In the genomic region with DNA sequence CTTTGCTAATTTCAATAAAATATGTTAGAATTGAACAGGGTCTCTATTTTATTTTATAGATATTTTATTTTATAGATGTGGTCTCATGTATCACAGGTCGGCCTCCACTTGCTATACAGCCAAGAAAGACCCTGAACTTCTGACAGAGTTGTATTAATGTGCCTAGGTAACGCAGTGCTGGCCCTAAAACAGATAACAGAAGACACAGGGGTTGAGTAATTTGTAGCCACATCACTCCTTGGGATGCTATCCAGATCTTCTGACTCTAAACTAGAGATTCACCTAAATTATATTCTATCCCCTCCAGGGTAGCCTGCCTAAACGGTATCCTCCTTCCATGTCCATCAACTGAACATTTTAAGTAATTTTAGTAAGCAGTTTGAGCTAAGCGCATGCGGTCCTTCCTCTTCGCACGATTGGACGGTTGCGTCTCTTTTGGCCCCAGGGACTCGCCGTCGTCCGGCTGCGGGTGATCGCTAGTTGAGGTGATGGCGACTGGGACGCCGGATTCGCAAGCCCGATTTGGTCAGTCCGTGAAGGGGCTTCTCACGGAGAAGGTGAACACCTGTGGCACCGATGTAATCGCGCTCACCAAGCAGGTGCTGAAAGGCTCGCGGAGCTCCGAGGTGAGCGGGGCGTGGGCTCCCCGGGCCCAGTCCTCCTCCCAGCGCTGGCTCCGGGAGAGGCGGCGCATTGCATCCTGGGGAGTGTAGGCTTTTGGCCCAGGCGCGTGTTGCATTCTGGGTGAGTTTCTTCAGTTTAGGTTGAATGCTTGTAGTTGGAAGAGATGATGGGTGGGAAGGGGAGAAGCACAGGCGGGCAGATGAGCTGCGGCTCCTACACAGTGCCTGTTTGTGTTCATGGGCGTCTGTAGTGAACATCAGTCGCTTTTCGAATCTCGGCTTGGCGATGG, we compare ENCODE assay signal across 8 mouse cellular contexts. TPM values are rescaled to one million over a fixed set of nuclear protein-coding genes. Genes with fewer than 3 reads are reported as not detected.
DNase-seq lines count a peak whose midpoint lies in the region; ATAC-seq and TF ChIP-seq lines count a peak whose summit lies in the region.

A gene (plus strand): TSS at position 447 of the 913 bp plus-strand sequence.

- H3K36me3 ChIP-seq in embryonic facial prominence, embryonic 13.5 days: peaks cover 4% of the 10 kb centered on the region; the same call in 1 of the 2 replicates
- no peaks in the 10 kb centered on the region for H3K36me3 ChIP-seq in heart, adult 2 months (ENCODE audit: control insufficient read depth, insufficient read depth, low read length)
- H3K36me3 ChIP-seq in limb, embryonic 13.5 days: peaks cover 6% of the 10 kb centered on the region; the same call in 1 of the 2 replicates
- H3K36me3 ChIP-seq in midbrain, embryonic 16.5 days (ENCODE audit: control insufficient read depth, insufficient read depth, low read length): no peaks in the 10 kb centered on the region

- H3K79me2 ChIP-seq in heart, adult 2 months (replicated peaks; ENCODE audit: control insufficient read depth, insufficient read depth, low read length): 0 out of 2 replicates have a peak, but pooled peaks cover 1% of the 10 kb centered on the region

- peak within 1 kb of the TSS; percentile 66 for H3K4me2 ChIP-seq in embryonic facial prominence, embryonic 13.5 days
- peak within 1 kb of the TSS; percentile 66 for H3K4me2 ChIP-seq in limb, embryonic 13.5 days (replicated peaks)
- H3K4me2 ChIP-seq in midbrain, embryonic 16.5 days (ENCODE audit: low read length): peak within 1 kb of the TSS; percentile 56

- intact Hi-C loops in heart, adult 2 months (cut with DNase I): loop anchor here (1.0 kb wide), 1 partner anchor 16 kb away; no protein-coding TSS in a partner anchor

- 3% methylated on average over 44 of the region's 44 CpGs for WGBS in embryonic facial prominence, embryonic 13.5 days
- WGBS in heart, adult 2 months: 2% methylated on average over 44 of the region's 44 CpGs
- 3% methylated on average over 44 of the region's 44 CpGs for WGBS in limb, embryonic 13.5 days
- WGBS in midbrain, embryonic 16.5 days: 3% methylated on average over 44 of the region's 44 CpGs

- H3K27me3 ChIP-seq in embryonic facial prominence, embryonic 13.5 days: no peaks in the 10 kb centered on the region
- H3K27me3 ChIP-seq in heart, adult 2 months (ENCODE audit: control insufficient read depth, insufficient read depth, low read length): no peaks in the 10 kb centered on the region
- no peaks in the 10 kb centered on the region for H3K27me3 ChIP-seq in limb, embryonic 13.5 days
- no peaks in the 10 kb centered on the region for H3K27me3 ChIP-seq in midbrain, embryonic 16.5 days (ENCODE audit: control insufficient read depth, insufficient read depth, low read depth, low read length)

- TF ChIP-seq EP300 in heart, adult 2 months (IDR thresholded peaks at IDR 0.05; ENCODE audit: insufficient read depth, low read depth, low read length): 0 out of 2 replicates have a peak, but pooled peaks have one; percentile 7

- TF ChIP-seq CTCF in heart, adult 2 months (IDR thresholded peaks at IDR 0.05): no peak

- peak within 1 kb of the TSS; percentile 88 for H3K9ac ChIP-seq in embryonic facial prominence, embryonic 13.5 days
- H3K9ac ChIP-seq in heart, adult 2 months (ENCODE audit: low read depth, low read length): peak within 1 kb of the TSS; percentile 81
- peak within 1 kb of the TSS; percentile 84 for H3K9ac ChIP-seq in limb, embryonic 13.5 days
- peak within 1 kb of the TSS; percentile 92 for H3K9ac ChIP-seq in midbrain, embryonic 16.5 days (ENCODE audit: low read depth, low read length)

- no peak; the same call in none of the 2 replicates for TF ChIP-seq POLR2A in heart, adult 2 months (IDR thresholded peaks at IDR 0.05; ENCODE audit: insufficient read depth, low read depth, low read length)

- H3K9me3 ChIP-seq in embryonic facial prominence, embryonic 13.5 days: no peaks in the 10 kb centered on the region
- no peaks in the 10 kb centered on the region for H3K9me3 ChIP-seq in limb, embryonic 13.5 days
- no peaks in the 10 kb centered on the region for H3K9me3 ChIP-seq in midbrain, embryonic 16.5 days (replicated peaks; ENCODE audit: control insufficient read depth, low read length, poor library complexity, severe bottlenecking)

- peak; percentile 85 for ATAC-seq in embryonic facial prominence, embryonic 13.5 days (ENCODE audit: insufficient number of reproducible peaks, insufficient read depth, low FRiP score, low TSS enrichment, low read depth)
- ATAC-seq in limb, embryonic 13.5 days (ENCODE audit: low FRiP score, low read depth): peak; percentile 96
- peak; percentile 95 for ATAC-seq in midbrain, embryonic 16.5 days

- peak; percentile 90 for DNase-seq in 3134 (ENCODE audit: extremely low read depth, insufficient read length, low spot score)
- DNase-seq in adrenal gland, postnatal 36 days: peak; percentile 92 to 94
- peak; percentile 92 to 93 for DNase-seq in heart, adult 2 months
- DNase-seq in kidney, adult 8-10 months: peak; percentile 80 to 86
- peak; percentile 87 to 90 for DNase-seq in spleen, postnatal 10 days (ENCODE audit: low spot score in 2 of 2)

- H3K27ac ChIP-seq in embryonic facial prominence, embryonic 13.5 days: peak within 1 kb of the TSS; percentile 72; the same call in 1 of the 2 replicates
- H3K27ac ChIP-seq in heart, adult 2 months: peak within 1 kb of the TSS; percentile 95
- peak within 1 kb of the TSS; percentile 53; the same call in 1 of the 2 replicates for H3K27ac ChIP-seq in limb, embryonic 13.5 days
- peak within 1 kb of the TSS; percentile 95 for H3K27ac ChIP-seq in midbrain, embryonic 16.5 days (ENCODE audit: low read length)

- H3K4me1 ChIP-seq in embryonic facial prominence, embryonic 13.5 days: peaks cover 7% of the 10 kb centered on the region
- peaks cover 2% of the 10 kb centered on the region for H3K4me1 ChIP-seq in heart, adult 2 months (ENCODE audit: control insufficient read depth, insufficient read depth, low read length)
- peaks cover 8% of the 10 kb centered on the region; the same call in 1 of the 2 replicates for H3K4me1 ChIP-seq in limb, embryonic 13.5 days
- H3K4me1 ChIP-seq in midbrain, embryonic 16.5 days (ENCODE audit: control insufficient read depth, insufficient read depth, low read length): peaks cover 10% of the 10 kb centered on the region; the same call in 1 of the 2 replicates

- peak within 1 kb of the TSS; percentile 67 for H3K4me3 ChIP-seq in embryonic facial prominence, embryonic 13.5 days
- peak within 1 kb of the TSS; percentile 93 for H3K4me3 ChIP-seq in heart, adult 2 months
- peak within 1 kb of the TSS; percentile 67 for H3K4me3 ChIP-seq in limb, embryonic 13.5 days
- H3K4me3 ChIP-seq in midbrain, embryonic 16.5 days (ENCODE audit: low read depth, low read length): peak within 1 kb of the TSS; percentile 71

RNA-seq across cellular contexts. Expression of the gene that starts here (rescaled TPM):
- total RNA-seq in adrenal gland, postnatal 36 days (2021): 10 to 100 TPM; 14.4 to 16.8 TPM
- 14.6 and 17.4 TPM in 2 replicates for polyA plus RNA-seq in embryonic facial prominence, embryonic 13.5 days (2015; fragmentation: Nextera tagmentation; extraction: Ambion mirVana)
- total RNA-seq in heart, adult 2 months (2021): 1 to 10 TPM; 7.1 to 7.8 TPM
- polyA plus RNA-seq in heart, adult 2 months (2012; rRNA removed): 4.7 and 8.7 TPM in 2 replicates
- 15.7 and 18.1 TPM in 2 replicates for polyA plus RNA-seq in limb, embryonic 13.5 days (2015; fragmentation: Nextera tagmentation; extraction: Ambion mirVana)
- polyA plus RNA-seq in midbrain, embryonic 16.5 days (2015; fragmentation: Nextera tagmentation; extraction: Ambion mirVana): 24.6 and 27.6 TPM in 2 replicates

Comparison
In these comparisons a context has a peak if more than half of its experiments do, and no peak if none do; other contexts are left out.
1. Peak in every context shown above with its lines: DNase-seq, ATAC-seq, H3K4me3 ChIP-seq and H3K27ac ChIP-seq.